Mouse (Mus musculus): ENCODE measurements around the gene Unc13a.

- TF ChIP-seq TCF12 (IDR thresholded peaks at IDR 0.05; ENCODE audit: insufficient read depth, poor library complexity, severe bottlenecking) (no peak), E2F4 (IDR thresholded peaks at IDR 0.05; ENCODE audit: insufficient read depth) (no peak), MAX (IDR thresholded peaks at IDR 0.05; ENCODE audit: low read depth) (no peak), POLR2AphosphoS2 (IDR thresholded peaks at IDR 0.05; ENCODE audit: insufficient read length, low read depth) (no peak), POLR2A (IDR thresholded peaks at IDR 0.05; ENCODE audit: insufficient read length, low read depth) (no peak), SRF (IDR thresholded peaks at IDR 0.05; ENCODE audit: control insufficient read depth, insufficient read length, low read depth) (no peak), TCF3 (IDR thresholded peaks at IDR 0.05; ENCODE audit: insufficient read length, low read depth) (no peak), USF1 (IDR thresholded peaks at IDR 0.05; ENCODE audit: low read depth) (no peak), CEBPB (IDR thresholded peaks at IDR 0.05; ENCODE audit: insufficient read depth, poor library complexity, severe bottlenecking) (no peak), MYOD1 (IDR thresholded peaks at IDR 0.05; ENCODE audit: control insufficient read depth in 1 of 3, insufficient read length in 2 of 3, low read depth in 2 of 3) (no peak), REST (IDR thresholded peaks at IDR 0.05; ENCODE audit: insufficient read depth, insufficient read length) (no peak), MYOG (IDR thresholded peaks at IDR 0.05; ENCODE audit: control insufficient read depth in 1 of 3, insufficient read depth in 1 of 3, insufficient read length in 2 of 3, low read depth in 2 of 3) (no peak)
Observed at GRCm38 (mm10) chr8:71674071-71674470, 2.5 kb upstream of the Unc13a start.
